Mouse (Mus musculus): Measurements from ENCODE around the gene Tmem132b. TPM values are rescaled to one million over a fixed set of nuclear protein-coding genes. Genes with fewer than 3 reads are reported as not detected.

Gene Tmem132b
- polyA plus RNA-seq, 1 experiment = 0.01 TPM

DNA sequence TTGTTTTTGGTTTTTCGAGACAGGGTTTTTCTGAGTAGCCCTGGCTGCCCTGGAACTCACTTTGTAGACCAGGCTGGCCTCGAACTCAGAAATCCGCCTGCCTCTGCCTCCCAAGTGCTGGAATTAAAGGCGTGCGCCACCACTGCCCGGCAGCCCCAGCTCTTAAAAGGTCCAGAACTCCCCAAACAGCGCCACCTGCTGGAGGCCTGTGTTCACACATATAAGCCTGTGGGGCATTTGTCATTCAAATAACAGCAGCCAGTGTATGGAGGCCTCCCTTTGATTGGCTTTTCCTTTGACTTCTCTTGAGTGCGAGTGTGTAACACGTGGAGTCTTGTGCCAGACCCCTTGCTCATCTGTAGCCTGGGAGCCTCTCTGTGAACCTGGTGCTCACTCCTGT lies 24.0 kb upstream of the Tmem132b start:
- H3K36me3 ChIP-seq (ENCODE audit: control insufficient read depth, insufficient read depth) = peaks cover 34% of the 10 kb centered on the region
- H3K27me3 ChIP-seq (ENCODE audit: control insufficient read depth, insufficient read depth, insufficient read length) = no peaks in the 10 kb centered on the region
- no peak overlapping the region for H3K4me2 ChIP-seq (ENCODE audit: low read depth)
- H3ac ChIP-seq (ENCODE audit: control insufficient read depth, insufficient read length) = no peak overlapping the region
- H3K4me3 ChIP-seq = no peak overlapping the region
- no peak for TF ChIP-seq MYOD1 (IDR thresholded peaks at IDR 0.05; ENCODE audit: control insufficient read depth in 1 of 3, insufficient read length in 2 of 3, low read depth in 2 of 3)
- no peak for TF ChIP-seq USF1 (IDR thresholded peaks at IDR 0.05; ENCODE audit: low read depth)
- no peak for TF ChIP-seq POLR2AphosphoS2 (IDR thresholded peaks at IDR 0.05; ENCODE audit: insufficient read length, low read depth)
- no peak for TF ChIP-seq TCF12 (IDR thresholded peaks at IDR 0.05; ENCODE audit: insufficient read depth, poor library complexity, severe bottlenecking)
- no peak for TF ChIP-seq REST (IDR thresholded peaks at IDR 0.05; ENCODE audit: insufficient read depth, insufficient read length)
- no peak for TF ChIP-seq CEBPB (IDR thresholded peaks at IDR 0.05; ENCODE audit: insufficient read depth, poor library complexity, severe bottlenecking)
- no peak for TF ChIP-seq POLR2A (IDR thresholded peaks at IDR 0.05; ENCODE audit: insufficient read length, low read depth)
- no peaks in the 10 kb centered on the region for H3K79me2 ChIP-seq (ENCODE audit: control insufficient read depth, insufficient read depth)

DNA sequence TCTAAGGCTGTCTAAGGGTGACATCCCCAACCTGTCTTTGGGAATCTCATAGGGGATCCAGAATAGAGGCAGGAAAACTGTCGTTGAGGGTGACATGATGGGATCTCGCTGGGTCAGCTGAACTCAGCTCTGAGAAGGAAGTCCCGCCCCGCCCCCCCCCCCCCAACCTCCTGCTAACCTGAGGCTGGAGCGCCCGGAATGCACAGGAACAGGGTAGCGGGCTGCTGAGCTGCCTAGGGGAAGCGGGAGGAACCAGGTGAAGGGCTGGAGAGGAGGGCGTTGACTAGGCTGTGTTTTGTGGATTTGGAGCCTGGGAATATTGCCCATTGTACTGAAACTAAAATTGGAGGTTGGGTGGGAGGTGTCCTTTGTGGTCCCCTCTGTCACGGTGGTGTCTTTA lies 23.6 kb upstream of the Tmem132b start:
- no peak overlapping the region for H3ac ChIP-seq (ENCODE audit: control insufficient read depth, insufficient read length)
- H3K4me3 ChIP-seq = no peak overlapping the region
- H3K79me2 ChIP-seq (ENCODE audit: control insufficient read depth, insufficient read depth) = no peaks in the 10 kb centered on the region
- TF ChIP-seq POLR2A (IDR thresholded peaks at IDR 0.05; ENCODE audit: insufficient read length, low read depth) (no peak), USF1 (IDR thresholded peaks at IDR 0.05; ENCODE audit: low read depth) (no peak), TCF12 (IDR thresholded peaks at IDR 0.05; ENCODE audit: insufficient read depth, poor library complexity, severe bottlenecking) (no peak), SRF (IDR thresholded peaks at IDR 0.05; ENCODE audit: control insufficient read depth, insufficient read length, low read depth) (no peak), MAX (IDR thresholded peaks at IDR 0.05; ENCODE audit: low read depth) (no peak), TCF3 (IDR thresholded peaks at IDR 0.05; ENCODE audit: insufficient read length, low read depth) (no peak), MYOD1 (IDR thresholded peaks at IDR 0.05; ENCODE audit: control insufficient read depth in 1 of 3, insufficient read length in 2 of 3, low read depth in 2 of 3) (no peak), REST (IDR thresholded peaks at IDR 0.05; ENCODE audit: insufficient read depth, insufficient read length) (no peak), MYOG (IDR thresholded peaks at IDR 0.05; ENCODE audit: control insufficient read depth in 1 of 3, insufficient read depth in 1 of 3, insufficient read length in 2 of 3, low read depth in 2 of 3) (no peak), E2F4 (IDR thresholded peaks at IDR 0.05; ENCODE audit: insufficient read depth) (no peak), POLR2AphosphoS2 (IDR thresholded peaks at IDR 0.05; ENCODE audit: insufficient read length, low read depth) (no peak), CEBPB (IDR thresholded peaks at IDR 0.05; ENCODE audit: insufficient read depth, poor library complexity, severe bottlenecking) (no peak)
- no peaks in the 10 kb centered on the region for H3K27me3 ChIP-seq (ENCODE audit: control insufficient read depth, insufficient read depth, insufficient read length)
- no peak overlapping the region for H3K4me2 ChIP-seq (ENCODE audit: low read depth)
- H3K36me3 ChIP-seq (ENCODE audit: control insufficient read depth, insufficient read depth) = peaks cover 35% of the 10 kb centered on the region

- H3K79me2 ChIP-seq (ENCODE audit: control insufficient read depth, insufficient read depth) = no peaks in the 10 kb centered on the region
These were observed 22.0 kb upstream of the Tmem132b start for GRCm38 (mm10) chr5:125509541-125509940.

DNA sequence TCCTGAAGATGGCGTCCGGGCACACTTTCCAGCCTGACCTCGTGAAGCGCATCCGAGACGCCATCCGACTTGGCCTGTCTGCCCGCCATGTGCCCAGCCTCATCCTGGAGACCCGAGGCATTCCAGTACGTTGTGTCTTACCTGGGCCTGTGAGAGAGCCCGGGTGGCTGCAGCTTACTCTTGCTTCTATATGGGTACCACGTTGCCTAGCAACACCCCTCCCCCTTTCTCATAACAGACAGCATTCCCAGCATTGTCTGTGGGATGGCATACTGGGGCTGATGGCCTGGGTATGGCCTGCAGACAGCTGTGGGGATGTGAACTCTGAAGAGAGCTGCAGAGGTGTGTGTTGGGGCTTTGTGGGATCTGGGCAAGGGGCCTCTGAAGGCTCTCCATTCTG lies 16.6 kb upstream of the Tmem132b start:
- Histone ChIP-seq H3K79me2 (ENCODE audit: control insufficient read depth, insufficient read depth) (no peaks in the 10 kb centered on the region), H3K27me3 (ENCODE audit: control insufficient read depth, insufficient read depth, insufficient read length) (no peaks in the 10 kb centered on the region), H3K4me2 (ENCODE audit: low read depth) (no peak overlapping the region), H3ac (ENCODE audit: control insufficient read depth, insufficient read length) (no peak overlapping the region), H3K4me3 (no peak overlapping the region), H3K36me3 (ENCODE audit: control insufficient read depth, insufficient read depth) (peaks cover 22% of the 10 kb centered on the region)
- TF ChIP-seq E2F4 (IDR thresholded peaks at IDR 0.05; ENCODE audit: insufficient read depth) (no peak), POLR2A (IDR thresholded peaks at IDR 0.05; ENCODE audit: insufficient read length, low read depth) (no peak), SRF (IDR thresholded peaks at IDR 0.05; ENCODE audit: control insufficient read depth, insufficient read length, low read depth) (no peak), USF1 (IDR thresholded peaks at IDR 0.05; ENCODE audit: low read depth) (no peak), MAX (IDR thresholded peaks at IDR 0.05; ENCODE audit: low read depth) (no peak)

More at GRCm38 (mm10) chr5:125509541-125509940, 22.0 kb upstream of the Tmem132b start:
- Histone ChIP-seq H3K27me3 (ENCODE audit: control insufficient read depth, insufficient read depth, insufficient read length) (no peaks in the 10 kb centered on the region), H3ac (ENCODE audit: control insufficient read depth, insufficient read length) (no peak overlapping the region), H3K36me3 (ENCODE audit: control insufficient read depth, insufficient read depth) (peaks cover 29% of the 10 kb centered on the region), H3K4me2 (ENCODE audit: low read depth) (no peak overlapping the region), H3K4me3 (no peak overlapping the region)
- no peak for TF ChIP-seq E2F4 (IDR thresholded peaks at IDR 0.05; ENCODE audit: insufficient read depth)
- TF ChIP-seq REST (IDR thresholded peaks at IDR 0.05; ENCODE audit: insufficient read depth, insufficient read length) = no peak
- no peak for TF ChIP-seq TCF3 (IDR thresholded peaks at IDR 0.05; ENCODE audit: insufficient read length, low read depth)
- TF ChIP-seq SRF (IDR thresholded peaks at IDR 0.05; ENCODE audit: control insufficient read depth, insufficient read length, low read depth) = no peak
- TF ChIP-seq POLR2A (IDR thresholded peaks at IDR 0.05; ENCODE audit: insufficient read length, low read depth) = no peak
- TF ChIP-seq MYOD1 (IDR thresholded peaks at IDR 0.05; ENCODE audit: control insufficient read depth in 1 of 3, insufficient read length in 2 of 3, low read depth in 2 of 3) = no peak
- no peak for TF ChIP-seq TCF12 (IDR thresholded peaks at IDR 0.05; ENCODE audit: insufficient read depth, poor library complexity, severe bottlenecking)

DNA sequence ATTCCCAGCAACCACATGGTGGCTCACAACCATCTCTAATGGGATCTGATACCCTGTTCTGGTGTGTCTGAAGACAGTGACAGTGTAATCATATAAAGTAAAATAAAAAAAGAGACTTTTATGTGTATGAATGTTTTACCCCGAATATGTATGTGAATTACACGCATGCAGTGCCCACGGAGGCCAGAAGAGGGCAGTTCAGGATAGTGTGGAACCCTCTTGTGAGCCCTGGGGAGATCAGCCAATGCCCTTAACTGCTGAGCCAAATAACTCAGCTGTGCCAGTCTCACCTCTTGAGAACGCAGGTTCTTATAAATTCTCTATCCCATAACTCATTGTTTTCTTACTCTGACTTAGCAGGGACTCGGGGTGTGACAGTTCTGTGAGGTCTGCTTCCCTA lies 12.9 kb upstream of the Tmem132b start:
- Histone ChIP-seq H3K79me2 (ENCODE audit: control insufficient read depth, insufficient read depth) (no peaks in the 10 kb centered on the region), H3K4me3 (no peak overlapping the region), H3K27me3 (ENCODE audit: control insufficient read depth, insufficient read depth, insufficient read length) (no peaks in the 10 kb centered on the region), H3ac (ENCODE audit: control insufficient read depth, insufficient read length) (no peak overlapping the region), H3K36me3 (ENCODE audit: control insufficient read depth, insufficient read depth) (peaks cover 9% of the 10 kb centered on the region), H3K4me2 (ENCODE audit: low read depth) (no peak overlapping the region)
- TF ChIP-seq CEBPB (IDR thresholded peaks at IDR 0.05; ENCODE audit: insufficient read depth, poor library complexity, severe bottlenecking) (no peak), USF1 (IDR thresholded peaks at IDR 0.05; ENCODE audit: low read depth) (no peak), POLR2AphosphoS2 (IDR thresholded peaks at IDR 0.05; ENCODE audit: insufficient read length, low read depth) (no peak), TCF3 (IDR thresholded peaks at IDR 0.05; ENCODE audit: insufficient read length, low read depth) (no peak), MAX (IDR thresholded peaks at IDR 0.05; ENCODE audit: low read depth) (no peak), E2F4 (IDR thresholded peaks at IDR 0.05; ENCODE audit: insufficient read depth) (no peak), REST (IDR thresholded peaks at IDR 0.05; ENCODE audit: insufficient read depth, insufficient read length) (no peak)
